Mouse (Mus musculus) liver, embryonic 15.5 days (tissue): ENCODE measurements around the gene 1700047I17Rik2. TPM values are rescaled to one million over a fixed set of nuclear protein-coding genes. Genes with fewer than 3 reads are reported as not detected.
"Not testable (repeated sequence)": the region's sequence is repeated elsewhere in the genome, so short reads cannot be mapped to it uniquely, and the experiment has no call there.

ENCODE experiments used
- ATAC-seq: fragments of 200-750 bp; cut with Nextera tagmentation; 2 replicates; pipeline ENCODE4 v1.8.0; 2017; ENCODE audit warnings: moderate number of reproducible peaks, mild to moderate bottlenecking, moderate library complexity; ENCODE audit not compliant: insufficient read depth
- H3K27ac ChIP-seq: fragments of 300-500 bp; sonication (generic); replicated peaks from 2 replicates; pipeline ENCODE4 v1.5.1; 2015; ENCODE audit warnings: mild to moderate bottlenecking, inconsistent platforms
- H3K27me3 ChIP-seq: fragments of 300-500 bp; sonication (generic); 2 replicates; pipeline ENCODE4 v1.6.1; 2015; ENCODE audit warnings: mild to moderate bottlenecking, inconsistent platforms
- H3K36me3 ChIP-seq: fragments of 300-500 bp; sonication (generic); replicated peaks from 2 replicates; pipeline ENCODE4 v1.6.1; 2015; ENCODE audit warnings: moderate library complexity, mild to moderate bottlenecking, inconsistent platforms
- H3K4me1 ChIP-seq: fragments of 300-500 bp; sonication (generic); replicated peaks from 2 replicates; pipeline ENCODE4 v1.6.1; 2015; ENCODE audit warnings: inconsistent platforms
- H3K4me2 ChIP-seq: fragments of 300-500 bp; sonication (generic); 2 replicates; pipeline ENCODE4 v1.6.1; 2015; ENCODE audit warnings: moderate library complexity, mild to moderate bottlenecking, inconsistent platforms
- H3K4me3 ChIP-seq: fragments of 300-500 bp; sonication (generic); replicated peaks from 2 replicates; pipeline ENCODE4 v1.5.1; 2015; ENCODE audit warnings: mild to moderate bottlenecking, inconsistent platforms
- H3K9ac ChIP-seq: fragments of 300-500 bp; sonication (generic); 2 replicates; pipeline ENCODE4 v1.6.1; 2015; ENCODE audit warnings: moderate library complexity, mild to moderate bottlenecking, inconsistent platforms
- H3K9me3 ChIP-seq: fragments of 300-500 bp; sonication (generic); replicated peaks from 2 replicates; pipeline ENCODE4 v1.6.1; 2016; ENCODE audit warnings: inconsistent platforms
- WGBS: fragments of 180-500 bp; shearing (Covaris S2); methylation state at CpG from one replicate; pipeline ENCODE4 v1.1.7; 2015; ENCODE audit warnings: mixed read lengths; ENCODE audit not compliant: insufficient replicate concordance; 5-methylcytosine and 5-hydroxymethylcytosine counted together
- polyA plus RNA-seq: library from polyadenylated mRNA; unstranded; fragments of >200 nt; fragmentation: Nextera tagmentation; extraction: Ambion mirVana; gene quantifications from 2 replicates; pipeline ENCODE4 v1.2.1, GENCODE M21; 2015

Gene 1700047I17Rik2
- polyA plus RNA-seq, 1 experiment from 2014 or later: 0.64 TPM

GRCm38 (mm10) chr12:55261950-55262349, 62.6 kb downstream of the 1700047I17Rik2 start:
- not testable (repeated sequence) for ATAC-seq
- WGBS: no CpG with 5 or more reads among the region's 8 CpGs

GRCm38 (mm10) chr12:55263385-55263784, 64.0 kb downstream of the 1700047I17Rik2 start:
- H3K9me3 ChIP-seq, ATAC-seq, H3K27ac ChIP-seq, H3K9ac ChIP-seq, H3K4me3 ChIP-seq, H3K4me1 ChIP-seq, H3K4me2 ChIP-seq, H3K27me3 ChIP-seq: not testable (repeated sequence)
- peaks cover 12% of the 10 kb centered on the region for H3K36me3 ChIP-seq
- WGBS: no CpG with 5 or more reads among the region's 5 CpGs

More at GRCm38 (mm10) chr12:55261950-55262349, 62.6 kb downstream of the 1700047I17Rik2 start:
- not testable (repeated sequence) for H3K4me2 ChIP-seq, H3K4me1 ChIP-seq, H3K27ac ChIP-seq, H3K4me3 ChIP-seq, H3K9ac ChIP-seq, H3K27me3 ChIP-seq, H3K9me3 ChIP-seq
- peaks cover 23% of the 10 kb centered on the region for H3K36me3 ChIP-seq

Other genes with a start within 250 kb of the 1700047I17Rik2 start
- gene Gm20403, start 213.1 kb upstream of the 1700047I17Rik2 start, polyA plus RNA-seq: not detected in 2 replicates
- gene Baz1a, start 185.2 kb upstream of the 1700047I17Rik2 start, polyA plus RNA-seq: 28.8 and 32.2 TPM in 2 replicates
- gene 2700097O09Rik, start 119.5 kb upstream of the 1700047I17Rik2 start, polyA plus RNA-seq: 30.8 and 31.5 TPM in 2 replicates
- 70.0 and 77.5 TPM in 2 replicates for gene Srp54a, start 119.3 kb upstream of the 1700047I17Rik2 start, polyA plus RNA-seq
- gene Fam177a, start 75.1 kb upstream of the 1700047I17Rik2 start, polyA plus RNA-seq: 7.6 and 7.8 TPM in 2 replicates
- gene Srp54b, start 44.5 kb upstream of the 1700047I17Rik2 start, polyA plus RNA-seq: 22.8 and 25.2 TPM in 2 replicates
- 27.1 and 31.4 TPM in 2 replicates for gene Srp54c, start 30.6 kb downstream of the 1700047I17Rik2 start, polyA plus RNA-seq
- gene 1110008L16Rik, start 100.0 kb downstream of the 1700047I17Rik2 start, polyA plus RNA-seq: 5.9 and 6.1 TPM in 2 replicates
- 4.7 and 4.9 TPM in 2 replicates for gene Ppp2r3c, start 103.4 kb downstream of the 1700047I17Rik2 start, polyA plus RNA-seq
- 185 and 190 TPM in 2 replicates for gene Psma6, start 184.6 kb downstream of the 1700047I17Rik2 start, polyA plus RNA-seq